Mouse (Mus musculus): ENCODE data around the gene Hephl1. TPM values are rescaled to one million over a fixed set of nuclear protein-coding genes. Genes with fewer than 3 reads are reported as not detected.

The Hephl1 gene
- total and polyA plus RNA-seq, 2 experiments from 2014 or later = 0.21 TPM; not detected in 1

DNA sequence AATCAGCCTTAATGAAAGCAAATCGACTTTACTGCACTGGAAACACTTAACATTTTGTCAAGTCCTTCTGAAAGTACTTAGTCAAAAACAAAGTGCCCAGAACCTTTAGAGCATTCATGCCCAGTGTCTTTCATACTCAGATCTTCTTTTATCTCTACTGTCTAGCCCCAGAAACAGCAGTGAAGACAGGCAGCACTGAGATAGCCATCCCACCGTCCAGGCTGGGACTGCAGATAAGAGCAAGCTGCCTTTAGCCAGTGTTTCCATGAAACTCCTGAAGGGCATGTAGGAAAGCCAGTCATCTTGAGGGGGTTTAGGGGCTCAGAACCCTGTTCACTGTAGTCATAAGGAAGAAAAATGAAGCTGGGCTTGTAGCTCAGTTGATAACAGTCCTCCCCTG is 14.7 kb downstream of the Hephl1 start:
- H3K4me3 ChIP-seq (ENCODE audit: low read length) = no peak overlapping the region
- no peak for DNase-seq (ENCODE audit: low spot score)

DNA sequence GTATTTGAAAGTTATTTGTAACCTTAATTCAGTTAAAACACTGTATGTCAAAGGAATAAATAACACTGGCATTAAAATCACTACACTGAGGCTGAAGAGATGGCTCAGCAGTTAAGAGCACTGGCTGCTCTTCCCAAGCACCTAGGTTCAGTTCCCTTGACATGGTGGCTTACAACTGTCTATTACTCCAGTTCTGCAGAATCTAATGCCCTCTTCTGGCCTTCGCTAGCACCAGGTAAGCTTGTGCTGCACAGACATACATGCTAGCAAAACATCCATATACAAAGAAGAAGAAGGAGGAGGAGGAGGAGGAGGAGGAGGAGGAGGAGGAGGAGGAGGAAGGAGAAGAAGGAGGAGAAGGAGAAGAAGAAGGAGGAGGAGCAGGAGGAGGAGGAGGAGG is 15.7 kb downstream of the Hephl1 start:
- H3K4me2 ChIP-seq (ENCODE audit: low read depth, low read length) = no peak overlapping the region
- H3K27me3 ChIP-seq (ENCODE audit: insufficient read depth, low read length) = no peaks in the 10 kb centered on the region
- WGBS = 92% methylated on average over 1 of the region's 1 CpGs
- H3K9ac ChIP-seq (replicated peaks; ENCODE audit: low read length) = no peak overlapping the region
- H3K4me1 ChIP-seq (ENCODE audit: insufficient read depth, low read length) = no peaks in the 10 kb centered on the region
- H3K27ac ChIP-seq = no peak overlapping the region
- TF ChIP-seq CTCF (IDR thresholded peaks at IDR 0.05; ENCODE audit: low read depth) = no peak
- H3K36me3 ChIP-seq (ENCODE audit: insufficient read depth, low read length) = no peaks in the 10 kb centered on the region
- no peak for ATAC-seq
- no peak for DNase-seq (ENCODE audit: low spot score)
- no peaks in the 10 kb centered on the region for H3K9me3 ChIP-seq (ENCODE audit: low read length)
- H3K4me3 ChIP-seq (ENCODE audit: low read length) = no peak overlapping the region

More for the DNA sequence above, 14.7 kb downstream of the Hephl1 start:
- H3K9ac ChIP-seq (replicated peaks; ENCODE audit: low read length) = no peak overlapping the region
- no peaks in the 10 kb centered on the region for H3K9me3 ChIP-seq (ENCODE audit: low read length)
- no peaks in the 10 kb centered on the region for H3K27me3 ChIP-seq (ENCODE audit: insufficient read depth, low read length)
- no peak for ATAC-seq
- no peaks in the 10 kb centered on the region for H3K36me3 ChIP-seq (ENCODE audit: insufficient read depth, low read length)
- H3K4me2 ChIP-seq (ENCODE audit: low read depth, low read length) = no peak overlapping the region
- H3K27ac ChIP-seq = no peak overlapping the region
- 77% methylated on average over 2 of the region's 2 CpGs for WGBS
- H3K4me1 ChIP-seq (ENCODE audit: insufficient read depth, low read length) = no peaks in the 10 kb centered on the region
- no peak for TF ChIP-seq CTCF (IDR thresholded peaks at IDR 0.05; ENCODE audit: low read depth)

DNA sequence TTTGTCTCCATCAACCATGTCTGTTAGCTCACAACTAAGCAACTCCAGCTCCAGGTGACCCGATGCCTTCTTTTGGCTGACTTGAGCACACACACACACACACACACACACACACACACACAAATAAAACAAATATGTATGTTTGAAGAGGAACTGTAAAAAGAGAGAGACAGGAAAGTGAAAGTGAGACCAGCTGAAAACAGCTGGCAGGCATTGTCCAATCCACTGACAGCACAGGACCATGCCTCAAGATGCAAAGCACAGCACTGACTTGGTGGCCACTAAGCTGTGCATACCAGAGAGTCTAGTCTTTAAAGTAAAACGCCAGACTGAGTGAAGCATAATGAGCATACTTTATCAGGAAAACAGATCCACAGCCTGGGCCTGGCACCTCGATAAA is 16.7 kb downstream of the Hephl1 start:
- no peak overlapping the region for H3K4me3 ChIP-seq (ENCODE audit: low read length)
- no peaks in the 10 kb centered on the region for H3K4me1 ChIP-seq (ENCODE audit: insufficient read depth, low read length)
- H3K36me3 ChIP-seq (ENCODE audit: insufficient read depth, low read length) = no peaks in the 10 kb centered on the region
- H3K4me2 ChIP-seq (ENCODE audit: low read depth, low read length) = no peak overlapping the region
- TF ChIP-seq CTCF (IDR thresholded peaks at IDR 0.05; ENCODE audit: low read depth) = no peak
- H3K9me3 ChIP-seq (ENCODE audit: low read length) = no peaks in the 10 kb centered on the region
- H3K9ac ChIP-seq (replicated peaks; ENCODE audit: low read length) = no peak overlapping the region
- 72% methylated on average over 3 of the region's 3 CpGs for WGBS
- no peak for ATAC-seq
- DNase-seq (ENCODE audit: low spot score) = no peak
- H3K27ac ChIP-seq = no peak overlapping the region
- no peaks in the 10 kb centered on the region for H3K27me3 ChIP-seq (ENCODE audit: insufficient read depth, low read length)

DNA sequence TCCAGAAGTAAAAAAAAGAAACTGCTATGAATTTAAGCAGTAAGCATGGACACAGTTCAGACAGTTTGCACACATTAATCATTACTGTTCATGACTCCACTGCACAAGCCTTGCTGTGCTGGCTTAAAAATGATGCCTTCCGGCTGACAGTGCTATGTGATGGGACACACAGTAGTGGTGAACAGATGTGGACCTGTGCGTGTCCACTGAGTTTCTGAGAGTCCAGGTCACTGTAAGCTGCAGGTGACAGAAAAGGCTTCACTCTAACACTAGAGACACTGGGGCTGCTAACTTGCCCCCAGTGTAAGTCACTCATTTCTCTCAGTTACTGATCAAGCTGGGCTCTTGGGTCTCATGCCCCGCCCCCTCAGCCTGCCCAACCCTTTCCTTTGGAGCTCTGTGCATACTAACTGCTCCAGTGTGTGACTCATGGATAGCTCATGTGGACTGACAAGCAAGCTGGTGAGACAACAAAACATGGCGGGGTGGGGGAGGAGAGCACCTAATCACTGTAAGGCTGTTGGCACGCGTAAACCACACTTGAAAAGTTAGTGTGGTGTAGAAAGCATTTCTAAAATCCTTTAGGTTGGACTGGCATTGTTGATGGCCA is 43.1 kb downstream of the Hephl1 start:
- WGBS = 83% methylated on average over 6 of the region's 6 CpGs
- ATAC-seq = no peak
- Histone ChIP-seq H3K4me1 (ENCODE audit: insufficient read depth, low read length) (no peaks in the 10 kb centered on the region), H3K4me3 (ENCODE audit: low read length) (no peak overlapping the region), H3K36me3 (ENCODE audit: insufficient read depth, low read length) (no peaks in the 10 kb centered on the region), H3K4me2 (ENCODE audit: low read depth, low read length) (no peak overlapping the region), H3K9me3 (ENCODE audit: low read length) (no peaks in the 10 kb centered on the region), H3K27me3 (ENCODE audit: insufficient read depth, low read length) (no peaks in the 10 kb centered on the region), H3K9ac (replicated peaks; ENCODE audit: low read length) (no peak overlapping the region), H3K27ac (no peak overlapping the region)
- no peak for TF ChIP-seq CTCF (IDR thresholded peaks at IDR 0.05; ENCODE audit: low read depth)
- DNase-seq (ENCODE audit: low spot score) = no peak

DNA sequence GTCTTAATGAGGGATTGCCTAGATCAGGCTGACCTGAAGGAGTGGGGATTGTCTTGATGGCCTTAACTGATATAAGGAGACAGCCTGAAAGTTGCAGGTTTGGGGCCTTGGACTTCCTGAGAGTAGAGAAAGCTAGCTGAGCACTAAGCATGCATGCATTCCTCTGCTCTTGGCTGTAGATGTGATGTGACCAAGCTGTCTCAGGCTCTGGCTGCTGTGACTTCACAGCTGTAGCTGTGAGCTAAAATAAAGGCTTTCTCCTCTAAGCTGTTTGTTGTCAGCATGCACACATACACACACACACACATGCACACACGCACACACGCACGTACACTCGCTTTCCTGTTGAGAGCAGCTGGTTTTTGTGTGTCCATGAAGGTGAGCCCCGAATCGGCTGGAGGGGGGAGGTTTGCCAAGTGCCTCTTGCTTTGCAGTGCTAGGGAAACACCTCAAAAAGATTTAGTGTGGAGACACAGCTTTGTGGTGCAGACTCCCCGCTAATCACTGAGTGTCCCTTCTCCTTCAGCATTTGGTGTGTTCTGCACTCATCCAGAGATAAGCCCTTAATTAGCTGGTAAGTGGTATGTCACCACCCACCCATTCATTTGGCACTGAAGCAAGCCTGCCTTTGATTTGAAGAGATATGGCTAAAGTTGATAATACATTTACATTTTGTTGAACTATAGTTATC is 43.8 kb downstream of the Hephl1 start:
- Histone ChIP-seq H3K36me3 (ENCODE audit: insufficient read depth, low read length) (no peaks in the 10 kb centered on the region), H3K9me3 (ENCODE audit: low read length) (no peaks in the 10 kb centered on the region), H3K27ac (no peak overlapping the region), H3K4me3 (ENCODE audit: low read length) (no peak overlapping the region), H3K4me2 (ENCODE audit: low read depth, low read length) (no peak overlapping the region), H3K4me1 (ENCODE audit: insufficient read depth, low read length) (no peaks in the 10 kb centered on the region), H3K27me3 (ENCODE audit: insufficient read depth, low read length) (no peaks in the 10 kb centered on the region), H3K9ac (replicated peaks; ENCODE audit: low read length) (no peak overlapping the region)
- 84% methylated on average over 7 of the region's 7 CpGs for WGBS
- ATAC-seq (no peak), DNase-seq (ENCODE audit: low spot score) (no peak)
- no peak for TF ChIP-seq CTCF (IDR thresholded peaks at IDR 0.05; ENCODE audit: low read depth)

DNA sequence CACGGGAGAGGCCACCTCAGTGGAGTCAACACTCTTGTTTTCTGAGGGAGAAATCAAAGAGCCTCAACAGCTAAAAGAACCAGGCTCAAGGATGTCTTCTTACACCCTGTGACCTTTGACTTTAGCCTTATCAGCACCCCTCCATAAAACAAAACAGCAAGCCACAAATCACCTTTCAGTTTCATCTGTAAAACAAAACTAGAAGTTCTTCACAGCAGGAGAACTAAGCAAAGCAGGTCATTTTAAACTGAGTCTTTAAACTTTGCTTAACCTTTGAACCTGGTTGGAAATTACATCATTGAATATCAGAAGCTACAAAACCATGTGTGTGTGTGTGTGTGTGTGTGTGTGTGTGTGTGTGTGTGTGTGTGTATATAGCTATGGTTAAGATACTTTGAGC is 47.7 kb downstream of the Hephl1 start:
- H3K4me3 ChIP-seq (ENCODE audit: low read length) = no peak overlapping the region
- no peak overlapping the region for H3K27ac ChIP-seq
- TF ChIP-seq CTCF (IDR thresholded peaks at IDR 0.05; ENCODE audit: low read depth) = no peak
- H3K9me3 ChIP-seq (ENCODE audit: low read length) = no peaks in the 10 kb centered on the region
- DNase-seq (ENCODE audit: low spot score) (no peak), ATAC-seq (no peak)
- WGBS = 14% methylated on average over 1 of the region's 1 CpGs
- H3K36me3 ChIP-seq (ENCODE audit: insufficient read depth, low read length) = no peaks in the 10 kb centered on the region
- H3K27me3 ChIP-seq (ENCODE audit: insufficient read depth, low read length) = no peaks in the 10 kb centered on the region
- no peaks in the 10 kb centered on the region for H3K4me1 ChIP-seq (ENCODE audit: insufficient read depth, low read length)
- no peak overlapping the region for H3K4me2 ChIP-seq (ENCODE audit: low read depth, low read length)
- no peak overlapping the region for H3K9ac ChIP-seq (replicated peaks; ENCODE audit: low read length)

DNA sequence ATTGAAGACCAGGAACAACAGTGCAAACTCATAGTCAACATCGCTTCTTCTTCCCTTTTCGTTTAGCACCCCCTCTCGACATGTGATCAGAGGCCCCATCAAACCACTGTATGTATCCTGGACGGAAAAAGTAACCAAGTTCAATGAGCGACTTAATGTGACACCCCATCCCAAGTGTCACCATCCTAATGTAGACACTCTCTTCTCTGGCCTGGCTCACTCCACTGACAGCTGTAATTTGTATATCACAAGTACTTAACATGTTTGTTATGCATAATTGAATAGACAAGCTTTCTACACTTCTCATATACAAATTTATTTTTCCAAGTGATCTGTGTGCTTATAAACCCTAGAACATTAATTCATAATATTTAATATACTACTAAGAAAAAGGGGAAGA is 51.1 kb downstream of the Hephl1 start:
- no peak for DNase-seq (ENCODE audit: low spot score)

More for the DNA sequence above, 51.1 kb downstream of the Hephl1 start:
- no peaks in the 10 kb centered on the region for H3K9me3 ChIP-seq (ENCODE audit: low read length)
- 93% methylated on average over 5 of the region's 5 CpGs for WGBS
- ATAC-seq = no peak
- no peaks in the 10 kb centered on the region for H3K36me3 ChIP-seq (ENCODE audit: insufficient read depth, low read length)
- no peak overlapping the region for H3K9ac ChIP-seq (replicated peaks; ENCODE audit: low read length)
- TF ChIP-seq CTCF (IDR thresholded peaks at IDR 0.05; ENCODE audit: low read depth) = no peak
- H3K4me3 ChIP-seq (ENCODE audit: low read length) = no peak overlapping the region
- no peak overlapping the region for H3K4me2 ChIP-seq (ENCODE audit: low read depth, low read length)
- no peaks in the 10 kb centered on the region for H3K27me3 ChIP-seq (ENCODE audit: insufficient read depth, low read length)
- no peaks in the 10 kb centered on the region for H3K4me1 ChIP-seq (ENCODE audit: insufficient read depth, low read length)
- H3K27ac ChIP-seq = no peak overlapping the region

Measured in hindbrain, postnatal 0 days (tissue).